Mouse (Mus musculus) cerebellum, adult 2 months (tissue): ENCODE data around the gene Ugt2a1.

Experiments
- CTCF ChIP-seq: fragments of 200-500 bp; IDR thresholded peaks from 2 replicates; pipeline ENCODE4 v1.5.1; 2011; ENCODE audit warnings: low read depth, mild to moderate bottlenecking, control low read depth, low read length, moderate library complexity, borderline replicate concordance; ENCODE audit not compliant: insufficient read depth
- POLR2A ChIP-seq: fragments of 200-500 bp; IDR thresholded peaks from 2 replicates; pipeline ENCODE4 v1.6.1; 2011; ENCODE audit warnings: low read length, control low read depth, borderline replicate concordance; ENCODE audit not compliant: insufficient read depth

DNA sequence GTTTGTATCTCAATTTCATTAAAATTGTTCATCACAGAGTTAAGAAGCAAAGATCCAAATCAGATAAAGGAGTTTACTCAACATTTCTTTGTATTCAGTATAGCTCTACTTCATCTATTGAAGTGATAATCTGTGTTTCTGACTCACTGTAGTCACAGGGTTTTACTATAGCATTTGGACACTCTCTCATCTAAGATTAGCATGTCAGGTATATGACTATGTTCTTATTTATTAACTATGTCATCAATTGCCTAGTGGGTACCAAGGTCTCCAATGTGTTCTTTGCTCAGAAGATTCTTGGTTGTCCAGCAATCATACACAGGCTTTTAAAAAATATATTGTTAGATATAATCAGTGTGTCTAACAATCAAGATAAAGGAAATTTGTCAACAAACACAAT is 35.2 kb downstream of the Ugt2a1 start:
- TF ChIP-seq CTCF, result no peak
- TF ChIP-seq POLR2A, result no peak
